Mouse (Mus musculus): Measurements from ENCODE around the gene Trpc5os. TPM values are rescaled to one million over a fixed set of nuclear protein-coding genes. Genes with fewer than 3 reads are reported as not detected.
A peak's percentile ranks its signal among the peaks of the same experiment; 100 is the strongest.

Gene Trpc5os
- not detected for total RNA-seq (2021)
- long read RNA-seq, experiment 1, result 0 reads
- long read RNA-seq, experiment 2, result 0 reads

DNA sequence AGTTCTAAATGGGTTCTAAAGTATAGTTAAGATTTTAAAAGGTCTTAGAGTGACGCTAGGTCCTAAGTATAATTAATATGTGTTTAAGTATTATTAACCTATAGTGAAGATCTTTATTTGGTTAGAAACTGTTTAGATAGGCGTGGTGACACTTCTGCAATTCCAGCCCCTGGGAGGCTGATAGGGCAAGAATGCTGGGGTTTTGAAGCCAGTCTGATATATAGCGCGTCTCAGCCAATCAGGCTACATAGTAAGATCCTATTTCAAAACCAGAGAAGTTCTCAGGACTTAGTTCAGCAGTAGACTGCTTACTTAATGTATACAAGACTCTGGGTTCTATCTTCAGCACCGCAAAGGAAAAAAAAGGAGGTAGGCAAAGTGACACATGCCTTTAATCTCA, at the start of gene Trpc5os:
TSS of gene Trpc5os (plus strand) at position 301 of the 400 bp plus-strand sequence.
- no peak for DNase-seq

GRCm38 (mm10) chrX:144408036-144408435, 48.3 kb upstream of the Trpc5os start:
- no peak for DNase-seq

- no peak for DNase-seq
These were observed 36.1 kb upstream of the Trpc5os start for GRCm38 (mm10) chrX:144420259-144420658.

DNA sequence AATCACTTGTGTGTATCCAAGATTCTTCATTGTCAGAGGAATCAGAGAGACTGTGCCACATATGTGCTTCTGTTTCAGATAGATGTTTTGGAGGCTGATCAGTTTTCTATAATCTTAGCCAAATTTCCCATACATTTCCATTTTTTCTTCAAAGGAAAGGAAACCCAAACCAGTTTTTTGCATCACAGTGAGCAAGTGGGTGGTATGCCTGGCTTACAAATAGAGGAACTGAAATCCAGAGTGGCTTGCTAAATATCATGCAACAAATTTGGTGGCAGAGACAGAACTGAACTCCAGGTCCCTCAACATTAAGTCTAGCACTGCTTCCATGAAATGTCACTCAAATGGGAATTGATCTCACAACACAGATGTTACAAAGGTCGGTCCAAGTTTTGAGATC, 35.3 kb upstream of the Trpc5os start:
- DNase-seq, result no peak

GRCm38 (mm10) chrX:144423848-144424247, 32.5 kb upstream of the Trpc5os start:
- DNase-seq, result no peak

DNA sequence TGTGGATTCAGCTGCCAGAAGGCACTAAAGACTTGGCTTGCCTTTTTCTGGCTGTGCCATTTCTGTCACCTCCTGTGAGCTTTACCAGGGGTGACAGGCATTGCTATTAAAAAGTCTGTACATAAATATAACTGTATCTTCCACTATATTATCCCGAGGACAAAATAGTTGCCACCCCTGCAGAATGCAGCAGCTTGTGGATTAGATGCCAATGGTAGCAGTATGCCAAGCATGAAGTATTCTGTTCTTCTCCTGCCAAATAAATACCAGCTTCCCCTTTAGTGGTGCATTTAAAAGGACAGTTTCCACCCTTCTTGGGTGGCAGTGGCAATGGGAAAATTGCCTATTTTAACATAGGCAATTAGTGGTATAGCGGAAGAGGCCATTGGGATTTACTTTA, 8.0 kb downstream of the Trpc5os start:
- no peak for DNase-seq

DNA sequence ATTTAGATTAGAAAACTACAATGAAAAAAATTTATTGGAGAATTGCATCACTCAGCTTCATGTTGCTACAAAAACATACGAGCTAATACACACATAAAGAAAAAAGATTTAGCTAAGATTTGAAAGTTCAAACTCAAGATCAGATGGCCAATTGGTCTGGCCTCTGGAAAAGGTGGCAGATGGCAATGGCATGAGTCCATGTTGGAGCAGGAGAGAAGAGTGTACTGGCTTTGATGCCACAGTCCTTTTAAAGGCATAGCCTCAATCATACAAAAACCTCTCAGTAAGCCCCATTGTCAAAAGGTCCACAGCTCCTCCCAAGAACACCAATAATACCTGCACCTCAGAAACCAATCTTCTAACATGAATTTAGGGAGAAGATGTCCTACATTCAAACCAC, 35.0 kb downstream of the Trpc5os start:
- no peak for DNase-seq

- no peak for DNase-seq
These were observed 66.9 kb downstream of the Trpc5os start for GRCm38 (mm10) chrX:144523239-144523638.

GRCm38 (mm10) chrX:144526042-144526441, 69.7 kb downstream of the Trpc5os start:
- DNase-seq, result peak in 1 of 2 experiments; percentile 2

Other genes with a start within 250 kb of the Trpc5os start
- gene Alg13, start 138.8 kb upstream of the Trpc5os start, total RNA-seq (2021), result 1 to 10 TPM; 5.1 to 6.7 TPM
- gene Trpc5, start 231.6 kb downstream of the Trpc5os start, total RNA-seq (2021), result not detected
- not detected for gene Rtl4, start 232.3 kb downstream of the Trpc5os start, total RNA-seq (2021)